Mouse (Mus musculus) heart, embryonic 16.5 days (tissue): ENCODE measurements around the gene Armc10. TPM values are rescaled to one million over a fixed set of nuclear protein-coding genes. Genes with fewer than 3 reads are reported as not detected.

Experiments
- ATAC-seq: fragments of 200-750 bp; cut with Nextera tagmentation; replicated peaks from 2 replicates; pipeline ENCODE4 v1.8.0; 2017; ENCODE audit warnings: moderate number of reproducible peaks; ENCODE audit not compliant: insufficient read depth, low FRiP score; ENCODE audit errors: extremely low read depth
- H3K27ac ChIP-seq: fragments of 300-500 bp; sonication (generic); 2 replicates; pipeline ENCODE4 v1.5.1; 2014; ENCODE audit warnings: mild to moderate bottlenecking, low read length, control low read depth, moderate library complexity
- H3K27me3 ChIP-seq: fragments of 300-500 bp; sonication (generic); 2 replicates; pipeline ENCODE4 v1.6.1; 2014; ENCODE audit warnings: low read length, mixed read lengths; ENCODE audit not compliant: control insufficient read depth, insufficient read depth
- H3K36me3 ChIP-seq: fragments of 300-500 bp; sonication (generic); 2 replicates; pipeline ENCODE4 v1.6.1; 2014; ENCODE audit not compliant: control insufficient read depth, insufficient read depth
- H3K4me1 ChIP-seq: fragments of 300-500 bp; sonication (generic); 2 replicates; pipeline ENCODE4 v1.6.1; 2014; ENCODE audit warnings: low read length, mixed read lengths; ENCODE audit not compliant: control insufficient read depth, insufficient read depth
- H3K4me2 ChIP-seq: fragments of 300-500 bp; sonication (generic); 2 replicates; pipeline ENCODE4 v1.6.1; 2014; ENCODE audit warnings: low read depth, mild to moderate bottlenecking, control low read depth, low read length
- H3K4me3 ChIP-seq: fragments of 300-500 bp; sonication (generic); 2 replicates; pipeline ENCODE4 v1.5.1; 2014; ENCODE audit warnings: mild to moderate bottlenecking, control low read depth, low read length
- H3K9ac ChIP-seq: fragments of 300-500 bp; sonication (generic); 2 replicates; pipeline ENCODE4 v1.6.1; 2014; ENCODE audit warnings: low read length, control low read depth
- H3K9me3 ChIP-seq: fragments of 300-500 bp; sonication (generic); replicated peaks from 2 replicates; pipeline ENCODE4 v1.6.1; 2016; ENCODE audit warnings: low read length; ENCODE audit not compliant: control insufficient read depth
- WGBS: fragments of 180-500 bp; shearing (Covaris S2); extraction: QIAGEN DNeasy Blood & Tissue Kit; methylation state at CpG from one replicate; pipeline ENCODE4 v1.1.7; 2014; 5-methylcytosine and 5-hydroxymethylcytosine counted together
- polyA plus RNA-seq: library from polyadenylated mRNA; unstranded; fragments of >200 nt; fragmentation: Nextera tagmentation; extraction: Ambion mirVana; gene quantifications from 2 replicates; pipeline ENCODE4 v1.2.1, GENCODE M21; 2015

The Armc10 gene
- polyA plus RNA-seq, 1 experiment from 2014 or later = 19.2 TPM

GRCm38 (mm10) chr5:21675494-21675893 lies 29.9 kb downstream of the Armc10 start:
- H3K4me1 ChIP-seq = peaks cover 3% of the 10 kb centered on the region
- WGBS = 90% methylated on average over 23 of the region's 23 CpGs
- no peaks in the 10 kb centered on the region for H3K27me3 ChIP-seq
- H3K27ac ChIP-seq = no peak overlapping the region
- no peak overlapping the region for H3K4me2 ChIP-seq
- H3K4me3 ChIP-seq = no peak overlapping the region
- peaks cover 5% of the 10 kb centered on the region; the same call in 1 of the 2 replicates for H3K36me3 ChIP-seq
- H3K9ac ChIP-seq = no peak overlapping the region
- no peak for ATAC-seq
- H3K9me3 ChIP-seq = no peaks in the 10 kb centered on the region; the same call in 1 of the 2 replicates

GRCm38 (mm10) chr5:21677939-21678338 lies 32.3 kb downstream of the Armc10 start:
- Histone ChIP-seq H3K27ac (no peak overlapping the region), H3K9ac (no peak overlapping the region), H3K4me1 (peaks cover 13% of the 10 kb centered on the region), H3K4me2 (no peak overlapping the region), H3K4me3 (no peak overlapping the region), H3K27me3 (no peaks in the 10 kb centered on the region), H3K36me3 (peaks cover 5% of the 10 kb centered on the region; the same call in 1 of the 2 replicates), H3K9me3 (no peaks in the 10 kb centered on the region; the same call in 1 of the 2 replicates)
- ATAC-seq = no peak
- 91% methylated on average over 6 of the region's 6 CpGs for WGBS

- Histone ChIP-seq H3K9me3 (no peaks in the 10 kb centered on the region; the same call in 1 of the 2 replicates), H3K4me2 (no peak overlapping the region), H3K9ac (no peak overlapping the region), H3K27ac (no peak overlapping the region), H3K4me1 (peaks cover 13% of the 10 kb centered on the region), H3K36me3 (peaks cover 5% of the 10 kb centered on the region; the same call in 1 of the 2 replicates), H3K27me3 (no peaks in the 10 kb centered on the region), H3K4me3 (no peak overlapping the region)
- WGBS = 93% methylated on average over 9 of the region's 9 CpGs
- ATAC-seq = no peak
These were observed 32.8 kb downstream of the Armc10 start for GRCm38 (mm10) chr5:21678363-21678762.

- H3K4me3 ChIP-seq = no peak overlapping the region
- no peak for ATAC-seq
- no peak overlapping the region for H3K27ac ChIP-seq
- no peak overlapping the region for H3K9ac ChIP-seq
- peaks cover 13% of the 10 kb centered on the region for H3K4me1 ChIP-seq
- peaks cover 5% of the 10 kb centered on the region; the same call in 1 of the 2 replicates for H3K36me3 ChIP-seq
- H3K27me3 ChIP-seq = no peaks in the 10 kb centered on the region
- no peak overlapping the region for H3K4me2 ChIP-seq
- WGBS = 75% methylated on average over 4 of the region's 4 CpGs
- no peaks in the 10 kb centered on the region; the same call in 1 of the 2 replicates for H3K9me3 ChIP-seq
These were observed 34.4 kb downstream of the Armc10 start for GRCm38 (mm10) chr5:21680029-21680428.

GRCm38 (mm10) chr5:21680940-21681339 lies 35.3 kb downstream of the Armc10 start:
- ATAC-seq = 0 out of 2 replicates have a peak, but pooled peaks have one; percentile 32
- peak overlapping the region; percentile 14; the same call in 1 of the 2 replicates for H3K9ac ChIP-seq
- H3K4me3 ChIP-seq = no peak overlapping the region
- peak overlapping the region; percentile 67 for H3K27ac ChIP-seq
- peak overlapping the region; percentile 44; the same call in 1 of the 2 replicates for H3K4me2 ChIP-seq
- H3K36me3 ChIP-seq = no peaks in the 10 kb centered on the region
- H3K27me3 ChIP-seq = no peaks in the 10 kb centered on the region
- no peaks in the 10 kb centered on the region; the same call in 1 of the 2 replicates for H3K9me3 ChIP-seq
- peaks cover 13% of the 10 kb centered on the region for H3K4me1 ChIP-seq
- WGBS = 49% methylated on average over 5 of the region's 5 CpGs

GRCm38 (mm10) chr5:21683811-21684210 lies 38.2 kb downstream of the Armc10 start:
- no peak for ATAC-seq
- no peaks in the 10 kb centered on the region for H3K9me3 ChIP-seq
- no peaks in the 10 kb centered on the region for H3K27me3 ChIP-seq
- 90% methylated on average over 9 of the region's 9 CpGs for WGBS
- H3K9ac ChIP-seq = no peak overlapping the region
- no peak overlapping the region for H3K4me3 ChIP-seq
- H3K36me3 ChIP-seq = no peaks in the 10 kb centered on the region
- no peak overlapping the region for H3K27ac ChIP-seq
- no peak overlapping the region for H3K4me2 ChIP-seq
- H3K4me1 ChIP-seq = peaks cover 18% of the 10 kb centered on the region

GRCm38 (mm10) chr5:21685001-21685400 lies 39.4 kb downstream of the Armc10 start:
- Histone ChIP-seq H3K36me3 (no peaks in the 10 kb centered on the region), H3K27ac (no peak overlapping the region), H3K27me3 (no peaks in the 10 kb centered on the region), H3K4me1 (peaks cover 18% of the 10 kb centered on the region), H3K9ac (no peak overlapping the region), H3K9me3 (no peaks in the 10 kb centered on the region), H3K4me3 (no peak overlapping the region), H3K4me2 (no peak overlapping the region)
- WGBS = 70% methylated on average over 10 of the region's 10 CpGs
- no peak for ATAC-seq

GRCm38 (mm10) chr5:21687042-21687441 lies 41.4 kb downstream of the Armc10 start:
- Histone ChIP-seq H3K27me3 (no peaks in the 10 kb centered on the region), H3K36me3 (peaks cover 1% of the 10 kb centered on the region; the same call in 1 of the 2 replicates), H3K4me1 (peaks cover 5% of the 10 kb centered on the region), H3K9ac (no peak overlapping the region), H3K27ac (no peak overlapping the region), H3K4me3 (no peak overlapping the region), H3K9me3 (no peaks in the 10 kb centered on the region), H3K4me2 (no peak overlapping the region)
- WGBS = 29% methylated on average over 4 of the region's 4 CpGs
- ATAC-seq = no peak

- peaks cover 3% of the 10 kb centered on the region; the same call in 1 of the 2 replicates for H3K36me3 ChIP-seq
- H3K4me3 ChIP-seq = no peak overlapping the region
- H3K4me2 ChIP-seq = no peak overlapping the region
- H3K9ac ChIP-seq = no peak overlapping the region
- ATAC-seq = no peak
- H3K4me1 ChIP-seq = peaks cover 9% of the 10 kb centered on the region
- no peak overlapping the region for H3K27ac ChIP-seq
- no peaks in the 10 kb centered on the region for H3K9me3 ChIP-seq
- H3K27me3 ChIP-seq = no peaks in the 10 kb centered on the region
- 94% methylated on average over 5 of the region's 5 CpGs for WGBS
These were observed 46.6 kb downstream of the Armc10 start for GRCm38 (mm10) chr5:21692230-21692629.
